Mouse (Mus musculus) natural killer cell, adult 2 months (primary cell): ENCODE data around the gene Pex5.

Experiments
- DNase-seq, 2 experiments: peaks; one replicate each; pipeline ENCODE4 v3.0.0; 2022; ENCODE audit warnings: low spot score in 2 of 2

The Pex5 gene

GRCm38 (mm10) chr6:124360549-124360948, 54.3 kb downstream of the Pex5 start:
- no peak for DNase-seq

- DNase-seq = no peak
Observed at GRCm38 (mm10) chr6:124358953-124359352, 55.9 kb downstream of the Pex5 start.

DNA sequence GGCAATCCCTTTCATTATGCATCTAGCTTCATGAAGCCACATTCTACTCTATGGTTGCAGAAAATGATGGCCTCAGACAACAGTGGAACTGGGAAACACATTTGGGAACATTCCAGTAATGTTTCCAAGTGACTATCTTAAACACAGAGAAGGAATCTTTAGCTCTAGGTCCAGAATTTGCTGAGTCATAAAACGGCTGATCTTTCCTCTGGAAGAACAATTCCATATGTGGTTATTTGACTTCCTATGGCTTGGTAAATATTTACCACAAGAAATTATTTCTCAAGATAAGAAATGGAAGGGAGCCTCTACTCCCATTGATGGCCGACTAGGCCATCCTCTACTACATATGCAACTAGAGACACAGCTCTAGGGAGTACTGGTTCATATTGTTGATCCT, 61.6 kb downstream of the Pex5 start:
- DNase-seq = no peak
